Mouse (Mus musculus) MN1 (cell line): ENCODE measurements around the gene Mrgpra6.

ENCODE experiments used
- DNase-seq: peaks from one replicate; pipeline ENCODE4 v3.0.0-alpha.2; 2016; ENCODE audit warnings: low spot score

Gene Mrgpra6

GRCm38 (mm10) chr7:47204830-47205229 lies at the start of gene Mrgpra6:
Gene Mrgpra6, minus strand, starts transcription at chr7:47204920.
- no peak for DNase-seq

DNA sequence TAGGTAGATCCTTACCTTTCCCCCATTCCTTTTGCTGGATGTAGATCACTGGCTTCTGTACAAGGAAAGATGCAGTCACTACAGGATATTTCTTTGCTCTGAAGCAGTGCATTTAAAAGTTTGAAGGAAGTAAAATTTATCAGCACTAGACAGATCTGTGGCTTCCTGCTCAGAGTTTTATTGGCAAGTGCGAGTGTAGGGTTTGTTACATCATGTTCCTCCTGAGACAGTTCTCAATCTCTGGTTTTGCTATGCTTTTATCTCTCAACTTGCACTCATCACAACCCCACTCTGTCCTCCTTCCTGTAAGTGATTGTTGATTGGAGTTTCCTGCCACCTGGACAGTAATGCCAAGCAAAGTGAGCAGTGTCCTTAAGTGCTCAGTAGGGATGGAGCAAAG lies 48.0 kb upstream of the Mrgpra6 start, which contains the start of gene Mrgpra9:
Gene Mrgpra9 (minus strand): TSS at position 79 of the 400 bp plus-strand sequence.
- DNase-seq: no peak

- DNase-seq: no peak
Measured at GRCm38 (mm10) chr7:47244658-47245057, 39.9 kb upstream of the Mrgpra6 start.

DNA sequence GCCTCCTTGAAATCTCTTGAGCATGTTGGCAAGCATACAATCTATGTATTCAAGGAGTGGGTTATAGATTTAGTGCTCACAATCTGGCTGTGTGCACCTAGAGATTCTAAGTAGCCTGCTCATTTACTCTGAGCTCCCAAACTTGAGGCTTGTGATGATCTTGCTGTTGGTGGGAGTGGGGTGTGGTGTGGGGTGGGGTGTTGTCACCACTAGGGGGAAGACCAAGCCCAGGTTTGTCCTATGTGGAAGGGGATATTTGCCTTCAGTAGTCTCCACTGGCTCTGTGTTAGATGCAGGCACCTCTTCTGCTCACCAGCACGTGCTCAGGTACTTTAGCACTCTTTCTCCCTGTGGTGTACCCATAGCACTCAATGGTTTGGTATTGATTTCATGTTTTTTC lies 9.4 kb downstream of the Mrgpra6 start:
- no peak for DNase-seq

- DNase-seq: no peak
Measured at GRCm38 (mm10) chr7:47170814-47171213, 33.9 kb downstream of the Mrgpra6 start.

DNA sequence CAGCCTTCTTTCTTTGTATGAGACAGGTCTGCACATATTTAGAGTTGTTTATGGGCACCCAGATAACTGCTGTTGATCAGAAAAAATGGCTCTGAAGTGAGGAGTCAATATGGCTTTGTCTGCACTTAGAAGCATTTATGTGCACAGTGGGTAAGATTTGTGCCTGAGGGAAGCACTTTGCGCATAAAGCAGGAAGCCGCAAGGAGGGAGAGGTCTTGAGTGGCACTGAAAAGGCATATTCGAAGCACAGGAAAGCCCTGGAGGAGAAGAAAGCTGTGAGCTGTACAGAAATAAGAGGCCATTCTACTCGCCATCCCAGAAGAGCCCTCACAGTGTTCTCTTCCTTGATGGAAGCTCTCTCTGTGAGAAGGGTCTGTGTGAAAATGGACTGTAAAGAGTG lies 39.7 kb downstream of the Mrgpra6 start:
- no peak for DNase-seq

GRCm38 (mm10) chr7:47163203-47163602 lies 41.5 kb downstream of the Mrgpra6 start:
- no peak for DNase-seq

DNA sequence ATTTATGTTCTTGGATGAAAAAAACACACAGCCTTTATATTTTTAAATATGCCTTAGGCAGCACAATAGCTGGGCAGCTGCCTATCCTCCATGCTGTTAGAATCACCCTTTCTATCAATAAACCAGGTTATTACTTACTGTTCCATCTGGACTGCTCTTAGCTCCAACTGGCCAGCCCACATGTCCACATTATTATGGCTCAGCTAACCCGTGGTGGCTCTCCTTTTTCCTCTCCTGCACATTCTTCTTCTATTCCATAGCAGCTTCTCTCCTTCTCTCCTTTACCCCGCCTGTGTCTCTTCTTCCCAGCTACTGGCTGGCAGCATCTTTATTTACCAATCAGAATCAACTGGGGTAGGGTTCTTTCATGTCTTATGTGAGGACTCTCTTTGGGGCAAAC lies 46.3 kb downstream of the Mrgpra6 start:
- no peak for DNase-seq

- no peak for DNase-seq
Measured at GRCm38 (mm10) chr7:47157743-47158142, 47.0 kb downstream of the Mrgpra6 start.

GRCm38 (mm10) chr7:47155849-47156248 lies 48.9 kb downstream of the Mrgpra6 start:
- no peak for DNase-seq

DNA sequence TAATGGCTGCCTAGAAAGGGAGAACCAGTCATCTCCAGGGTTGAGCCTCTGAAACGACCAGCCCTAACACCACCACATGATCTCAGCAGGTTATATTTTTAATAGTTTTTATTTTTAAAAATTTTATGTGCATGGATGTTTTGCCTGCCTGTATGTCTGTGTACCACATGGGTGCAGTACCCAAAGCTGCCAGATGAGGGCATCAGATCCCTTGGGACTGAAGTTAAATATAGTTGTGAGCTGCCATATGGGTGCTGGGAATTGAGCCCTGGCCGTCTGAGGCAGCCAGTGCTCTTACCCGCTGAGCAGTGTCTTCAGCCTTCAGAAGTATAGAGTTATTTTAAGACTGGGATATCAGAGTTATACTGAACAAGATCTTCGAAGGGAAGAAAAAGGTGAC lies 49.3 kb downstream of the Mrgpra6 start:
- no peak for DNase-seq

- peak; percentile 55 for DNase-seq
Measured at GRCm38 (mm10) chr7:47150420-47151061, 54.2 kb downstream of the Mrgpra6 start.

GRCm38 (mm10) chr7:47148298-47148697 lies 56.4 kb downstream of the Mrgpra6 start:
- no peak for DNase-seq

- DNase-seq: no peak
Measured at GRCm38 (mm10) chr7:47146034-47146812, 58.5 kb downstream of the Mrgpra6 start.

- no peak for DNase-seq
Measured at GRCm38 (mm10) chr7:47144299-47144698, 60.4 kb downstream of the Mrgpra6 start.

DNA sequence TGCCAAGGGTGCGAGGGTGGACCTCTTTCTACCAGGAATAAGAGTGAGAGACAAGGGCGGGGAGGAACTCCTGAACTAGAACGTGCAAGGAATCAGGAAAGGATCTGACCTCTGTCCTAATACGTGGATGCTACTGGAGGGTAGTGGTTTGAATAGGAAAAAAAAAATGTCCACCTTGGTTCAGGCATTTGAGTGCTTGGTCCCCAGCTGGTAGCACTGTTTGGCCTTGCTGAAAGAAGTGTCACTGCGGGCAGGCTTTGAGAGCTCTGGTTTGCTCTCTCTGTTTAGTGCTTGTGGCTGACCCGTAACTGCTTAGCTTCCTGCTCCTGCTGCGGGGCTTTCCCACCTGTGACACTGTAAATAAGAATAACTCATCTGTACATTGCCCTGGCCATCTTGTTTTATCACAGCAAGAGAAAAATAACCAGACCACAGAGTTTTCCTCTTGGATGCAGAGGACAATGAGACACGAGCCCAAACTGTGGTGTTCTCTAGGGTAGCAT lies 64.8 kb downstream of the Mrgpra6 start:
- DNase-seq: no peak
